Mouse (Mus musculus): ENCODE results near the gene Mdga1. TPM values are rescaled to one million over a fixed set of nuclear protein-coding genes. Genes with fewer than 3 reads are reported as not detected.

Mdga1 gene
- polyA plus RNA-seq, 1 experiment from 2014 or later, result 13.6 TPM

- H3K4me2 ChIP-seq, result no peak overlapping the region
- 0 out of 2 replicates have a peak, but pooled peaks cover 5% of the 10 kb centered on the region for H3K4me1 ChIP-seq (replicated peaks)
- no peak overlapping the region for H3K4me3 ChIP-seq
- H3K27ac ChIP-seq, result no peak overlapping the region
- H3K9me3 ChIP-seq, result no peaks in the 10 kb centered on the region
- 76% methylated on average over 7 of the region's 7 CpGs for WGBS
- no peaks in the 10 kb centered on the region for H3K27me3 ChIP-seq
- H3K36me3 ChIP-seq, result peaks cover 6% of the 10 kb centered on the region
- H3K9ac ChIP-seq, result no peak overlapping the region
- no peak for ATAC-seq (ENCODE audit: low FRiP score)
These were observed 140.8 kb downstream of the Mdga1 start for GRCm38 (mm10) chr17:29829136-29829535.

GRCm38 (mm10) chr17:29827602-29828001 lies 142.3 kb downstream of the Mdga1 start:
- no peaks in the 10 kb centered on the region for H3K9me3 ChIP-seq
- no peak overlapping the region for H3K4me2 ChIP-seq
- 72% methylated on average over 5 of the region's 5 CpGs for WGBS
- no peaks in the 10 kb centered on the region for H3K27me3 ChIP-seq
- peaks cover 6% of the 10 kb centered on the region for H3K36me3 ChIP-seq
- H3K4me3 ChIP-seq, result no peak overlapping the region
- no peak overlapping the region for H3K27ac ChIP-seq
- H3K4me1 ChIP-seq (replicated peaks), result peaks cover 6% of the 10 kb centered on the region
- no peak for ATAC-seq (ENCODE audit: low FRiP score)
- no peak overlapping the region for H3K9ac ChIP-seq

DNA sequence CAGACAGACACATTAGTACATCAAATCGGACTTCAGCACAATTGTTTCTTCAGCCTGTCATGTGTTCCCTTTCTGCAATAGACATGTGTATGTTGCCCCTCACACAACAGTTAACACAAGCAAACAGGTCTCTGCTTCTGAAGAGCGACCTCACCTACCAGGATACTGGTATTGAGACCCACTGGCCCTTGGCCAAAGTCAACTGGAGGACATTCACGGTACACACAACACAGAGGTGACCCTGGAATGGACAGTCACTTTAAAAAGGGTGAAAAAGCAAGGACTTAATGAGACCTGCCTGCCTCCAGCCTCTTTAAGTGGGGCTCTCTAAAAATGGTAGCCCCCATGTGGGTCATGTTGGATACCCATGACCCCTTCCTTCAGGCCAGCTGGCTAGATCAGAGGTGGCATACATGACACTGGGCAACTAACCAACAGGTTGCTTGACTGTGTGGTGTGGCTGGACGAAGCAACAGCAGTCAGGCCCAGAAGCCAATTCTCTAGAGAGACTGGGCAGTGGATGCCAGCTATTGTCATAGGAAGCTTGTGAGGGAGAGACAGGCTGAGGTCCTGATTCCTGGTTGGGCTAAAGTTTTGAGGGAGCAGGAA lies 145.3 kb downstream of the Mdga1 start:
- Histone ChIP-seq H3K4me3 (no peak overlapping the region), H3K4me2 (no peak overlapping the region), H3K9me3 (no peaks in the 10 kb centered on the region), H3K27me3 (0 out of 2 replicates have a peak, but pooled peaks cover 3% of the 10 kb centered on the region), H3K36me3 (no peaks in the 10 kb centered on the region), H3K9ac (no peak overlapping the region), H3K4me1 (replicated peaks) (peaks cover 6% of the 10 kb centered on the region), H3K27ac (no peak overlapping the region)
- 82% methylated on average over 4 of the region's 4 CpGs for WGBS
- no peak for ATAC-seq (ENCODE audit: low FRiP score)

- 67% methylated on average over 5 of the region's 5 CpGs for WGBS
These were observed 145.7 kb downstream of the Mdga1 start for GRCm38 (mm10) chr17:29824208-29824509.

GRCm38 (mm10) chr17:29823439-29824207 lies 146.3 kb downstream of the Mdga1 start:
- Histone ChIP-seq H3K4me2 (no peak overlapping the region), H3K9me3 (no peaks in the 10 kb centered on the region), H3K36me3 (no peaks in the 10 kb centered on the region), H3K27me3 (0 out of 2 replicates have a peak, but pooled peaks cover 3% of the 10 kb centered on the region), H3K4me3 (no peak overlapping the region), H3K27ac (no peak overlapping the region), H3K9ac (no peak overlapping the region), H3K4me1 (replicated peaks) (peaks cover 14% of the 10 kb centered on the region)
- 75% methylated on average over 14 of the region's 14 CpGs for WGBS
- ATAC-seq (ENCODE audit: low FRiP score), result no peak

More at GRCm38 (mm10) chr17:29824208-29824509, 145.7 kb downstream of the Mdga1 start:
- Histone ChIP-seq H3K9ac (no peak overlapping the region), H3K4me2 (no peak overlapping the region), H3K4me3 (no peak overlapping the region), H3K27me3 (0 out of 2 replicates have a peak, but pooled peaks cover 3% of the 10 kb centered on the region), H3K36me3 (no peaks in the 10 kb centered on the region), H3K27ac (no peak overlapping the region), H3K9me3 (no peaks in the 10 kb centered on the region), H3K4me1 (replicated peaks) (peaks cover 10% of the 10 kb centered on the region)
- ATAC-seq (ENCODE audit: low FRiP score), result no peak

DNA sequence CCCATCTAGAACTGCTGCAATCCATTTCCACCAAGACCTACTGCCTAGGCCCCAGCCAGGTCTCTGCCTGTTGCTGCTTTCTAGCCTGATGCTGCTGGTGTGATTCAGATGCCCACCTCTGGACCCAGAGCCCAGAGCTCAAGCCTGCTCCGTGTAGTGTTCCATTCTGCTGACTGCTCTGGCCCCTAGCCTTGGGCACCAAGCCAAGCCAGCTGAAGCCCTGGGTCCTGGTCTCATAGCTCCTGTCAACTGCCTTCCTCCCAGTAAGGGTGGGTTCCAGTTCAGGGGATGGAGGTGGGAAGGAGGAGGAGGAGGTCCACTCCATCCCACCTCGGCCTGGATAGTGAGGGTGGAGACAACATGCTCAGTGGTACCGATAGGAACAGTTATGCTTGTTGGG lies 150.3 kb downstream of the Mdga1 start:
- WGBS, result 84% methylated on average over 3 of the region's 3 CpGs
- Histone ChIP-seq H3K9me3 (no peaks in the 10 kb centered on the region), H3K27ac (no peak overlapping the region), H3K4me1 (replicated peaks) (peaks cover 34% of the 10 kb centered on the region), H3K9ac (no peak overlapping the region), H3K4me2 (no peak overlapping the region), H3K4me3 (no peak overlapping the region), H3K27me3 (0 out of 2 replicates have a peak, but pooled peaks cover 6% of the 10 kb centered on the region), H3K36me3 (no peaks in the 10 kb centered on the region)
- ATAC-seq (ENCODE audit: low FRiP score), result no peak

GRCm38 (mm10) chr17:29818989-29819388 lies 150.9 kb downstream of the Mdga1 start:
- ATAC-seq (ENCODE audit: low FRiP score), result no peak
- peaks cover 38% of the 10 kb centered on the region for H3K4me1 ChIP-seq (replicated peaks)
- no peak overlapping the region for H3K4me2 ChIP-seq

DNA sequence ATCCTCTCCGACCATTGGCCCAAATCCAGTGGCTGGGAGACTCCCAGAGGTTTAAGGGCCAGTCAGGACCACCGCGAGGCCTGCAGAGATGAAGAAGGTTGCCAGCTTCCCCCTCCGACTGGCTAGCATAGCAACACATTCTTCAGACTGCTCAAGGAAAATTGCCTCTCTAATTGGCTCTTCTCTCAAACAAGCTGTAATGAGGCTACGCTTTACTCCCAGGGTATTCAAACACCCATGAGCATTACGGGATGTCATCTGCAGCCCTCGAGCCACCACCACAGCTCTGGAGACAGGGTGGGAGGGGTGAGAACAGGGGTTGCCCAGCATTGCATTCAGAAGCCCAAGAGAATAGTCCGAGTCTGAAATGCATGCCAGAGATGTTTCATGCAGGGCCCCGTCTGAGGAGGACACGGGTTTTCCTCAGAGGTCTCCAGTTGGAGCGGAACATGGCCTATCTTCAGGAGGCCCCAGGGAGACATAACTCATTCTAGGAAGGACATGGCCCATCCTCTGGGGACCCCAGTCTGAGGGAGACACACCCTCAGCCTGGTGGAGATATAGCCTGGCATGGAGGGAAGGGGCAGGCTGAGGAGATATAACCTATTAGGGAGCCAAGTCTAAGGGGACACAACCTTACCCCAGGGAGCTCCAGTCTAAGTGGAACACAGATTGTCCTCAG lies 151.5 kb downstream of the Mdga1 start:
- WGBS, result 26% methylated on average over 11 of the region's 11 CpGs
- H3K27me3 ChIP-seq, result 0 out of 2 replicates have a peak, but pooled peaks cover 6% of the 10 kb centered on the region
- no peak overlapping the region for H3K9ac ChIP-seq
- no peaks in the 10 kb centered on the region for H3K36me3 ChIP-seq
- no peak overlapping the region for H3K4me2 ChIP-seq
- H3K27ac ChIP-seq, result peak overlapping the region; percentile 40
- H3K9me3 ChIP-seq, result no peaks in the 10 kb centered on the region
- ATAC-seq (ENCODE audit: low FRiP score), result no peak
- H3K4me1 ChIP-seq (replicated peaks), result peaks cover 35% of the 10 kb centered on the region
- no peak overlapping the region for H3K4me3 ChIP-seq

More at GRCm38 (mm10) chr17:29818989-29819388, 150.9 kb downstream of the Mdga1 start:
- H3K27ac ChIP-seq, result no peak overlapping the region
- 0 out of 2 replicates have a peak, but pooled peaks cover 6% of the 10 kb centered on the region for H3K27me3 ChIP-seq
- H3K9ac ChIP-seq, result no peak overlapping the region
- H3K36me3 ChIP-seq, result no peaks in the 10 kb centered on the region
- 81% methylated on average over 7 of the region's 7 CpGs for WGBS
- H3K9me3 ChIP-seq, result no peaks in the 10 kb centered on the region
- no peak overlapping the region for H3K4me3 ChIP-seq

- ATAC-seq (ENCODE audit: low FRiP score), result no peak
- no peak overlapping the region for H3K9ac ChIP-seq
- no peak overlapping the region for H3K4me3 ChIP-seq
- no peaks in the 10 kb centered on the region for H3K9me3 ChIP-seq
- no peak overlapping the region for H3K4me2 ChIP-seq
- 38% methylated on average over 6 of the region's 6 CpGs for WGBS
- no peak overlapping the region for H3K27ac ChIP-seq
- H3K4me1 ChIP-seq (replicated peaks), result peaks cover 34% of the 10 kb centered on the region
- H3K27me3 ChIP-seq, result 0 out of 2 replicates have a peak, but pooled peaks cover 3% of the 10 kb centered on the region
- H3K36me3 ChIP-seq, result no peaks in the 10 kb centered on the region
These were observed 155.1 kb downstream of the Mdga1 start for GRCm38 (mm10) chr17:29814758-29815157.

GRCm38 (mm10) chr17:29813328-29813727 lies 156.6 kb downstream of the Mdga1 start:
- ATAC-seq (ENCODE audit: low FRiP score), result no peak
- H3K36me3 ChIP-seq, result no peaks in the 10 kb centered on the region
- no peak overlapping the region for H3K4me3 ChIP-seq
- no peaks in the 10 kb centered on the region for H3K9me3 ChIP-seq
- peaks cover 31% of the 10 kb centered on the region for H3K4me1 ChIP-seq (replicated peaks)
- 24% methylated on average over 4 of the region's 4 CpGs for WGBS
- H3K4me2 ChIP-seq, result no peak overlapping the region
- no peak overlapping the region for H3K27ac ChIP-seq
- no peak overlapping the region for H3K9ac ChIP-seq
- 0 out of 2 replicates have a peak, but pooled peaks cover 3% of the 10 kb centered on the region for H3K27me3 ChIP-seq

GRCm38 (mm10) chr17:29803545-29803944 lies 166.3 kb downstream of the Mdga1 start:
- H3K4me3 ChIP-seq, result no peak overlapping the region
- peaks cover 7% of the 10 kb centered on the region for H3K4me1 ChIP-seq (replicated peaks)
- 0 out of 2 replicates have a peak, but pooled peaks cover 10% of the 10 kb centered on the region for H3K27me3 ChIP-seq
- no peaks in the 10 kb centered on the region for H3K36me3 ChIP-seq
- H3K9me3 ChIP-seq, result no peaks in the 10 kb centered on the region; the same call in 1 of the 2 replicates
- no peak overlapping the region for H3K4me2 ChIP-seq
- no peak for ATAC-seq (ENCODE audit: low FRiP score)
- WGBS, result 70% methylated on average over 3 of the region's 3 CpGs
- no peak overlapping the region for H3K9ac ChIP-seq
- H3K27ac ChIP-seq, result no peak overlapping the region

- Histone ChIP-seq H3K9ac (no peak overlapping the region), H3K4me1 (replicated peaks) (peaks cover 20% of the 10 kb centered on the region), H3K27ac (no peak overlapping the region), H3K4me3 (no peak overlapping the region), H3K36me3 (no peaks in the 10 kb centered on the region), H3K27me3 (0 out of 2 replicates have a peak, but pooled peaks cover 10% of the 10 kb centered on the region), H3K9me3 (no peaks in the 10 kb centered on the region; the same call in 1 of the 2 replicates), H3K4me2 (no peak overlapping the region)
- no peak for ATAC-seq (ENCODE audit: low FRiP score)
- WGBS, result 27% methylated on average over 4 of the region's 4 CpGs
These were observed 168.5 kb downstream of the Mdga1 start for GRCm38 (mm10) chr17:29801358-29801757.
